Mouse (Mus musculus) C2C12 (cell line): ENCODE measurements around the gene Sp7. TPM values are rescaled to one million over a fixed set of nuclear protein-coding genes. Genes with fewer than 3 reads are reported as not detected.

ENCODE experiments used
- H3K27me3 ChIP-seq: one replicate; pipeline ENCODE4 v1.6.1; 2011; ENCODE audit not compliant: control insufficient read depth, insufficient read depth, insufficient read length
- H3K36me3 ChIP-seq: one replicate; pipeline ENCODE4 v1.6.1; 2011; ENCODE audit not compliant: control insufficient read depth, insufficient read depth
- H3K4me3 ChIP-seq: one replicate; pipeline ENCODE4 v1.5.1; 2011; ENCODE audit warnings: mild to moderate bottlenecking, control low read depth; ENCODE audit not compliant: poor library complexity, insufficient read depth, severe bottlenecking
- H3K79me2 ChIP-seq: one replicate; pipeline ENCODE4 v1.6.1; 2011; ENCODE audit not compliant: control insufficient read depth, insufficient read depth
- H3K79me3 ChIP-seq: one replicate; pipeline ENCODE4 v1.6.1; 2011; ENCODE audit warnings: low read depth, control low read depth
- H3ac ChIP-seq: one replicate; pipeline ENCODE3; 2011; ENCODE audit warnings: low read depth; ENCODE audit not compliant: control insufficient read depth, insufficient read length
- CEBPB ChIP-seq: IDR thresholded peaks from one replicate; pipeline ENCODE4 v1.6.1; 2011; ENCODE audit warnings: low read depth, mild to moderate bottlenecking, control low read depth, moderate library complexity
- CTCF ChIP-seq: IDR thresholded peaks from one replicate; pipeline ENCODE4 v1.5.1; 2011; ENCODE audit not compliant: control insufficient read depth, insufficient read depth, insufficient read length
- FOSL1 ChIP-seq: IDR thresholded peaks from one replicate; pipeline ENCODE4 v1.8.0; 2011; ENCODE audit warnings: mild to moderate bottlenecking, low read length; ENCODE audit not compliant: poor library complexity, insufficient read depth, severe bottlenecking
- MAX ChIP-seq: IDR thresholded peaks from one replicate; pipeline ENCODE4 v1.6.1; 2011; ENCODE audit warnings: mild to moderate bottlenecking, control low read depth
- MYOD1 ChIP-seq: IDR thresholded peaks from one replicate; pipeline ENCODE4 v1.6.1; 2011; ENCODE audit warnings: low read depth; ENCODE audit not compliant: control insufficient read depth, insufficient read length
- MYOG ChIP-seq: IDR thresholded peaks from one replicate; pipeline ENCODE4 v1.6.1; 2011; ENCODE audit not compliant: control insufficient read depth, insufficient read length; ENCODE audit errors: extremely low read depth
- USF1 ChIP-seq: IDR thresholded peaks from one replicate; pipeline ENCODE4 v1.6.1; 2011; ENCODE audit warnings: low read depth, mild to moderate bottlenecking, control low read depth, moderate library complexity
- long read RNA-seq, 2 experiments: library from polyadenylated mRNA; unstranded; transcript quantifications; one replicate each; pipeline ENCODE4 v2.0.0; 2019 to 2020
- polyA plus RNA-seq: library from polyadenylated mRNA; unstranded; fragments of >200 nt; fragmentation: generic; extraction: Trizol; gene quantifications from one replicate; pipeline ENCODE4 v1.2.1, GENCODE M21; 2012; ENCODE audit warnings: missing spikeins

Sp7 gene
- 10.8 TPM for polyA plus RNA-seq
- long read RNA-seq, experiment 1: 0 reads
- long read RNA-seq, experiment 2, partial matches to known transcripts: 1 of 3 reads
- long read RNA-seq, experiment 2, other reads (novel, unspliced or antisense): 0 of 3 reads

GRCm38 (mm10) chr15:102366733-102367344 lies at the start of gene Sp7:
TSS of gene Sp7 (minus strand) at chr15:102367182.
- Histone ChIP-seq H3K36me3 (no peaks in the 10 kb centered on the region), H3K27me3 (no peaks in the 10 kb centered on the region), H3ac (peak within 1 kb of the TSS; percentile 59), H3K4me3 (peak within 1 kb of the TSS; percentile 18), H3K79me3 (no peaks in the 10 kb centered on the region), H3K79me2 (no peaks in the 10 kb centered on the region)
- no peak for TF ChIP-seq MYOG
- no peak for TF ChIP-seq MYOD1
- no peak for TF ChIP-seq USF1
- no peak for TF ChIP-seq MAX
- TF ChIP-seq CTCF: no peak
- no peak for TF ChIP-seq CEBPB
- no peak for TF ChIP-seq FOSL1

GRCm38 (mm10) chr15:102413687-102414086 lies 46.7 kb upstream of the Sp7 start:
- Histone ChIP-seq H3K27me3 (no peaks in the 10 kb centered on the region), H3K79me2 (peaks cover 100% of the 10 kb centered on the region), H3ac (no peak overlapping the region), H3K79me3 (peaks cover 91% of the 10 kb centered on the region), H3K4me3 (no peak overlapping the region), H3K36me3 (peaks cover 87% of the 10 kb centered on the region)
- TF ChIP-seq CTCF (no peak), MYOG (no peak), MAX (no peak), FOSL1 (no peak), USF1 (no peak), CEBPB (no peak), MYOD1 (no peak)

- Histone ChIP-seq H3ac (no peak overlapping the region), H3K27me3 (no peaks in the 10 kb centered on the region), H3K4me3 (no peak overlapping the region), H3K36me3 (peaks cover 78% of the 10 kb centered on the region), H3K79me3 (peaks cover 86% of the 10 kb centered on the region), H3K79me2 (peaks cover 92% of the 10 kb centered on the region)
- TF ChIP-seq CEBPB: no peak
- TF ChIP-seq MYOG: no peak
Observed at GRCm38 (mm10) chr15:102411077-102411476, 44.1 kb upstream of the Sp7 start.

GRCm38 (mm10) chr15:102409286-102409685 lies 42.3 kb upstream of the Sp7 start:
- Histone ChIP-seq H3K4me3 (no peak overlapping the region), H3K79me3 (peaks cover 69% of the 10 kb centered on the region), H3ac (no peak overlapping the region), H3K79me2 (peaks cover 74% of the 10 kb centered on the region), H3K27me3 (no peaks in the 10 kb centered on the region), H3K36me3 (peaks cover 64% of the 10 kb centered on the region)
- TF ChIP-seq CEBPB (no peak), CTCF (no peak), FOSL1 (no peak), USF1 (no peak), MYOD1 (no peak), MYOG (no peak), MAX (no peak)

- TF ChIP-seq CEBPB (no peak), USF1 (no peak), MAX (no peak), MYOG (no peak), MYOD1 (no peak), FOSL1 (no peak)
- peaks cover 57% of the 10 kb centered on the region for H3K36me3 ChIP-seq
Observed at GRCm38 (mm10) chr15:102408558-102409130, 41.7 kb upstream of the Sp7 start.

More at GRCm38 (mm10) chr15:102408558-102409130, 41.7 kb upstream of the Sp7 start:
- peaks cover 64% of the 10 kb centered on the region for H3K79me3 ChIP-seq
- peaks cover 68% of the 10 kb centered on the region for H3K79me2 ChIP-seq
- no peak overlapping the region for H3K4me3 ChIP-seq
- no peak overlapping the region for H3ac ChIP-seq
- H3K27me3 ChIP-seq: no peaks in the 10 kb centered on the region
